Mouse (Mus musculus): ENCODE data around the gene Rufy4.

GRCm38 (mm10) chr1:74175731-74176130 is 50.4 kb downstream of the Rufy4 start:
- TF ChIP-seq POLR2A (IDR thresholded peaks at IDR 0.05; ENCODE audit: insufficient read depth, low read depth, low read length): no peak
- TF ChIP-seq CTCF (IDR thresholded peaks at IDR 0.05; ENCODE audit: insufficient read depth, low read depth, low read length): no peak

Data from olfactory bulb, adult 2 months (tissue).